Mouse (Mus musculus) limb, embryonic 15.5 days (tissue): ENCODE data around the gene Arl5c. TPM values are rescaled to one million over a fixed set of nuclear protein-coding genes. Genes with fewer than 3 reads are reported as not detected.

Source experiments
- ATAC-seq: fragments of 200-750 bp; cut with Nextera tagmentation; 2 replicates; pipeline ENCODE4 v1.8.0; 2017; ENCODE audit warnings: low read depth, moderate TSS enrichment; ENCODE audit not compliant: insufficient number of reproducible peaks, low FRiP score, low TSS enrichment
- H3K27ac ChIP-seq: fragments of 300-500 bp; sonication (generic); 2 replicates; pipeline ENCODE4 v1.5.1; 2015; ENCODE audit warnings: moderate library complexity, mild to moderate bottlenecking, inconsistent platforms
- H3K27me3 ChIP-seq: fragments of 300-500 bp; sonication (generic); 2 replicates; pipeline ENCODE4 v1.6.1; 2015; ENCODE audit warnings: inconsistent platforms
- H3K36me3 ChIP-seq: fragments of 300-500 bp; sonication (generic); 2 replicates; pipeline ENCODE4 v1.6.1; 2015; ENCODE audit warnings: inconsistent platforms
- H3K4me1 ChIP-seq: fragments of 300-500 bp; sonication (generic); 2 replicates; pipeline ENCODE4 v1.6.1; 2015; ENCODE audit warnings: inconsistent platforms
- H3K4me2 ChIP-seq: fragments of 300-500 bp; sonication (generic); 2 replicates; pipeline ENCODE4 v1.6.1; 2015; ENCODE audit warnings: mild to moderate bottlenecking, inconsistent platforms
- H3K4me3 ChIP-seq: fragments of 300-500 bp; sonication (generic); 2 replicates; pipeline ENCODE4 v1.5.1; 2015; ENCODE audit warnings: mild to moderate bottlenecking, inconsistent platforms
- H3K9ac ChIP-seq: fragments of 300-500 bp; sonication (generic); 2 replicates; pipeline ENCODE4 v1.6.1; 2015; ENCODE audit warnings: inconsistent platforms
- H3K9me3 ChIP-seq: fragments of 300-500 bp; sonication (generic); 2 replicates; pipeline ENCODE4 v1.6.1; 2016; ENCODE audit warnings: inconsistent platforms
- WGBS: fragments of 180-500 bp; shearing (Covaris S2); methylation state at CpG from one replicate; pipeline ENCODE4 v1.1.7; 2015; 5-methylcytosine and 5-hydroxymethylcytosine counted together
- polyA plus RNA-seq: library from polyadenylated mRNA; unstranded; fragments of >200 nt; fragmentation: Nextera tagmentation; extraction: Ambion mirVana; gene quantifications from 2 replicates; pipeline ENCODE4 v1.2.1, GENCODE M21; 2015

The Arl5c gene
- polyA plus RNA-seq, 1 experiment from 2014 or later = 16.4 TPM

GRCm38 (mm10) chr11:97987551-97988526 lies 8.1 kb downstream of the Arl5c start:
- WGBS = under 1% methylated on average over 42 of the region's 42 CpGs
- ATAC-seq = peak; percentile 76
- peak overlapping the region; percentile 90 for H3K27ac ChIP-seq
- peaks cover 36% of the 10 kb centered on the region for H3K4me1 ChIP-seq
- peak overlapping the region; percentile 71 for H3K9ac ChIP-seq
- no peaks in the 10 kb centered on the region for H3K9me3 ChIP-seq
- H3K4me3 ChIP-seq = peak overlapping the region; percentile 65
- H3K36me3 ChIP-seq = no peaks in the 10 kb centered on the region
- peak overlapping the region; percentile 93 for H3K4me2 ChIP-seq
- peaks cover 27% of the 10 kb centered on the region for H3K27me3 ChIP-seq

DNA sequence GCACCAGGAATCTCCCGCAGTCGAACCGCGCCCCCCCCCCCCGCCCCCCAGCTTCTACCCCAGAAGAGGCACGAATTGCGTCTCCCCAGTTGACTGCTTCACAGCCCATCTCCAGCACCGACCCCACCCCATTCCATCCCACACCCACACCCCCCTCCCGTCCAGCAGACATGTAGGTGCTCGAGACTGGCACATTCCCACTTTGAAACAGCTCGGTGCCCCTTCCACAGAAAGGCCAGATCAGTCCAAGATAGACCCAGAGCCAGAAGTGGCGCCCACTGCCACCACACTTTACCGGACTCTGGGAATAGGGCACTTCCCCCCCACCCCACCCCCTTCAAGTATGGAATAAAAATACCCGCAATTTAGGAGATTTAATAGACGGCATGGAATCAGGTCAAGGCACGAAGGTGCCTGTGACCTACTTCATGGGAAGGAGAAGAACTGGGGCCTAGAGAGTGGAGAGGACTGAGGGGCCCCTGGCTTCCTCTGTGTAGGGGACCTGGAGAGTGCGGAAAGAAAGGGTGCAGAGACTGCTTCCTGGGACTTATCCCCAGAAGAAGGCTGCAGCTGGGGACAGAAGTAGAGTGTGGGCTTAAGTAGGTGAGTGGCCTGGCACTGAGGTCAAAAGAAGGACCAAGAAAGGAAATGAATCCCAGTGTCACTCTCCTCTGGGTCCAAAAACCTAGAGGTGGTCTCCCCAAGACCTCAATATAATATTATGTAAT lies 9.1 kb downstream of the Arl5c start:
- no peak for ATAC-seq
- H3K4me1 ChIP-seq = peaks cover 36% of the 10 kb centered on the region
- 30% methylated on average over 13 of the region's 17 CpGs for WGBS
- no peaks in the 10 kb centered on the region for H3K36me3 ChIP-seq
- peaks cover 27% of the 10 kb centered on the region for H3K27me3 ChIP-seq
- no peak overlapping the region for H3K27ac ChIP-seq
- peak overlapping the region; percentile 93 for H3K4me2 ChIP-seq
- H3K9ac ChIP-seq = peak overlapping the region; percentile 45; the same call in 1 of the 2 replicates
- H3K9me3 ChIP-seq = no peaks in the 10 kb centered on the region
- H3K4me3 ChIP-seq = peak overlapping the region; percentile 65

- peaks cover 27% of the 10 kb centered on the region for H3K27me3 ChIP-seq
- no peak within 1 kb of the TSS for H3K27ac ChIP-seq
Observed at GRCm38 (mm10) chr11:97985727-97986677, 10.0 kb downstream of the Arl5c start, which contains the start of gene Plxdc1. Gene Plxdc1, minus strand, starts transcription at chr11:97986444.

DNA sequence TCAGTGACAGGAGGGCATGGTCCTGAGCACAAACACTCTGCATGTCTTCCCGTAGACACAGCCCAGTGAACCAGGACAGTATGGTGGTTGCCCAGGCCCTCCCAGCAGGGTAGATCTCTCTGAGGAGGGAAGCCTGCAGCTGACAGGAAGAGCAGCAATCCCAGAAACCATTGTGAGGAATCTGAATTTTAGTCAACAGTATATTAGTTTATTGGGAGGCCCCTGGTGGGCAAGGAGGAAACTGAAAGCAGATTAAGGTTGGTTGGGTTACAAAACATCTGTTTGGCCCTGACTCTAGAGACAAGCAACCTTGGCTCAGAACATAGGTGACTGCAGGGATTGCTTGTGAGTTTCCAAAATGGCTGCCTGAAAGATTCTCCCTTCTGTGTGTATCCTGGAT lies 12.0 kb downstream of the Arl5c start:
- Histone ChIP-seq H3K4me1 (peaks cover 39% of the 10 kb centered on the region), H3K9ac (no peak overlapping the region), H3K4me2 (no peak overlapping the region), H3K9me3 (no peaks in the 10 kb centered on the region), H3K4me3 (no peak overlapping the region), H3K36me3 (no peaks in the 10 kb centered on the region), H3K27ac (no peak overlapping the region), H3K27me3 (peaks cover 27% of the 10 kb centered on the region)
- WGBS = 71% methylated on average over 1 of the region's 1 CpGs
- ATAC-seq = no peak

More at GRCm38 (mm10) chr11:97985727-97986677, 10.0 kb downstream of the Arl5c start, which contains the start of gene Plxdc1:
- no peaks in the 10 kb centered on the region for H3K36me3 ChIP-seq
- H3K9ac ChIP-seq = peak within 1 kb of the TSS; percentile 45
- 3% methylated on average over 56 of the region's 74 CpGs for WGBS
- H3K4me2 ChIP-seq = peak within 1 kb of the TSS; percentile 93
- H3K9me3 ChIP-seq = no peaks in the 10 kb centered on the region
- no peak for ATAC-seq
- H3K4me1 ChIP-seq = peaks cover 44% of the 10 kb centered on the region
- peak within 1 kb of the TSS; percentile 65 for H3K4me3 ChIP-seq

DNA sequence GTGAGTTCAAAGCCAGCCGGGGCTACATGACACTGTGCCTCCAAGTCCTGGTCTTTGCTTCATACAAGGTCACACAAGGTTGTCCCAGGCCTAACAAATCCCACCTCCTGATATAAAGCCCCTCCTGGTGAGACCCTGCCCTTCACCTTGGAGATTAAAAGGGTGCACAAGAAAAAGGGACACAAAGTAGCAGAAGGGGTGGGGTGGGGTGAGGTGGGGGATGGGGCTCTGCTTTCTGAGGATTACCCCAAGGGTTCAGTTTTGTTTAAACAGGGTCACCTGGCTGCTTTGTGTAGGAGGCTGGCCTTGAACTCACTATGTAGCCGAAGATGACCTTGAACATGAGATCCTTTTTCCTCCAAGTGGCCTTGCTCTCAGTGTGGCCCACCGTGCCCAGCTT lies 12.5 kb downstream of the Arl5c start:
- Histone ChIP-seq H3K9ac (no peak overlapping the region), H3K4me3 (no peak overlapping the region), H3K36me3 (no peaks in the 10 kb centered on the region), H3K27me3 (peaks cover 27% of the 10 kb centered on the region), H3K4me2 (no peak overlapping the region), H3K27ac (no peak overlapping the region), H3K9me3 (no peaks in the 10 kb centered on the region), H3K4me1 (peaks cover 38% of the 10 kb centered on the region)
- no peak for ATAC-seq
- WGBS = 93% methylated on average over 3 of the region's 3 CpGs

- Histone ChIP-seq H3K27me3 (peaks cover 27% of the 10 kb centered on the region), H3K9ac (no peak overlapping the region), H3K27ac (no peak overlapping the region), H3K9me3 (no peaks in the 10 kb centered on the region), H3K4me3 (no peak overlapping the region), H3K4me1 (peaks cover 38% of the 10 kb centered on the region), H3K36me3 (no peaks in the 10 kb centered on the region), H3K4me2 (no peak overlapping the region)
- no peak for ATAC-seq
- WGBS = 89% methylated on average over 9 of the region's 9 CpGs
Observed at GRCm38 (mm10) chr11:97982721-97983120, 13.3 kb downstream of the Arl5c start.

- no peaks in the 10 kb centered on the region for H3K36me3 ChIP-seq
- peak overlapping the region; percentile 11; the same call in 1 of the 2 replicates for H3K27ac ChIP-seq
- H3K4me2 ChIP-seq = 0 out of 2 replicates have a peak overlapping the region, but pooled peaks have one; percentile 20
- peak; percentile 43; the same call in 1 of the 2 replicates for ATAC-seq
- H3K27me3 ChIP-seq = peaks cover 14% of the 10 kb centered on the region
- no peak overlapping the region for H3K9ac ChIP-seq
- no peak overlapping the region for H3K4me3 ChIP-seq
- peaks cover 19% of the 10 kb centered on the region for H3K4me1 ChIP-seq
- WGBS = 19% methylated on average over 9 of the region's 9 CpGs
- no peaks in the 10 kb centered on the region for H3K9me3 ChIP-seq
Observed at GRCm38 (mm10) chr11:97980531-97980966, 15.4 kb downstream of the Arl5c start.

DNA sequence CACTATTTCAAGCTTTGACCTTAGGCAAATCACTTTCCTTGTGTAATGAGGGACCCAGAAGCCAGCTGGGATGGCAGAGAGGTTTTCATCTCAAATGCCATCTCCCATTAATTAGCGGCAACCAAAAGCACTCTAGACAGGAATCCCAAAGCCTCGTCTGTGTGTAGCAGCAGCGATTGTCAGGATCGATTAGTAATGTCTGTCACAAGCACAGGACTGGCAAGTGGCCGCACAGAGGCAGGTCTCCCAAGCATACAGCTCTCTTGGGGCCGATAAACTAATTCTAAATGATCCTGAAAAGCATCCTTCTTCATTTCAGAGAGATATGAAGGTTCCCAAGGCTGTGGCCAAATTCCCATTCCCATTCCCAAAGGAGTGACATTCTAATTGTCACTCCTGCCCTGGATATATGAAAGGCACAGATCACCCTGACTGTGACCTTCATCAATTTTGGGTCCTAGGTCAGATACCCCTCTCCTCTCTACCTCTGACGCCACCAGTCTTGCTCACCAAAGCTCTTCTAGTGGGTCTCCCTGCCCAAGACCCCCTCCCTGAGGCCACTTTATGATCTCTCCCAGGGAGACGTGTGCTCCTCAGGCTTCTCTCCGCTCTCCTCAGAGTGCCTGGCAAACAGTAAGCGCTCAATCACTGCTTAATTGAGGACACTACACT lies 16.0 kb downstream of the Arl5c start:
- Histone ChIP-seq H3K27ac (0 out of 2 replicates have a peak overlapping the region, but pooled peaks have one; percentile 11), H3K9ac (no peak overlapping the region), H3K4me3 (no peak overlapping the region), H3K4me2 (no peak overlapping the region), H3K4me1 (peaks cover 19% of the 10 kb centered on the region), H3K36me3 (no peaks in the 10 kb centered on the region), H3K9me3 (no peaks in the 10 kb centered on the region), H3K27me3 (peaks cover 8% of the 10 kb centered on the region)
- 51% methylated on average over 10 of the region's 10 CpGs for WGBS
- ATAC-seq = no peak

DNA sequence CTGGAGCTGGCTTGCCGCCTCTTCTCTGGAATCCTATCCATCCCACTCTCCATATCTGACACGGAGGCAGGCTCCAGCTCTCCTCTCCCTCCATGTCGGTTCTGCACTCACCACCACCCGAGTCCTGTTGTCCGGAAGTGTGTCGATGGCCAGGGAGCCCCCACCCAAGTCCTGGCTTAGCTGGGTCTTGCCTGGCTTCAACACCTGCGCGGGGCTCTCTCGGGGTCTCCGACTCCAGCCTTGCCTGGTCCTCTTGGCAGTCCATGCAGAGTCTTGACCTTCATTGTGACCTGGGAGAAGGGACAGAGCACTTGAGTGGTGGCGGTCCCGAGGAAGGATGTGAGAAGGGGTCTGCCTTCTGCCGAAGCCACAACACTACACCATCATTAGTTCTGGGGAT lies 17.6 kb downstream of the Arl5c start:
- peaks cover 19% of the 10 kb centered on the region for H3K4me1 ChIP-seq
- WGBS = 83% methylated on average over 13 of the region's 13 CpGs
- no peaks in the 10 kb centered on the region for H3K36me3 ChIP-seq
- no peaks in the 10 kb centered on the region; the same call in 1 of the 2 replicates for H3K27me3 ChIP-seq
- H3K4me2 ChIP-seq = no peak overlapping the region
- H3K9me3 ChIP-seq = no peaks in the 10 kb centered on the region
- ATAC-seq = no peak
- H3K27ac ChIP-seq = no peak overlapping the region
- no peak overlapping the region for H3K4me3 ChIP-seq
- H3K9ac ChIP-seq = no peak overlapping the region

- no peak overlapping the region for H3K4me3 ChIP-seq
Observed at GRCm38 (mm10) chr11:97977797-97978196, 18.2 kb downstream of the Arl5c start.

More at GRCm38 (mm10) chr11:97977797-97978196, 18.2 kb downstream of the Arl5c start:
- Histone ChIP-seq H3K9me3 (no peaks in the 10 kb centered on the region), H3K4me1 (peaks cover 19% of the 10 kb centered on the region), H3K4me2 (no peak overlapping the region), H3K9ac (no peak overlapping the region), H3K36me3 (no peaks in the 10 kb centered on the region), H3K27me3 (no peaks in the 10 kb centered on the region; the same call in 1 of the 2 replicates), H3K27ac (no peak overlapping the region)
- ATAC-seq = no peak
- 73% methylated on average over 5 of the region's 5 CpGs for WGBS
